Mouse (Mus musculus) liver, embryonic 14.5 days (tissue): ENCODE measurements around the gene Ldb1. TPM values are rescaled to one million over a fixed set of nuclear protein-coding genes. Genes with fewer than 3 reads are reported as not detected.

Source experiments
- ATAC-seq: fragments of 200-750 bp; cut with Nextera tagmentation; 2 replicates; pipeline ENCODE4 v1.8.0; 2017; ENCODE audit warnings: moderate number of reproducible peaks, mild to moderate bottlenecking, moderate library complexity; ENCODE audit not compliant: insufficient read depth
- DNase-seq, 3 experiments: peaks; one replicate each; pipeline ENCODE4 v3.0.0-alpha.2; 2012 to 2013; ENCODE audit warnings: low read depth in 3 of 3, low spot score in 3 of 3
- H3K27ac ChIP-seq: fragments of 300-500 bp; sonication (generic); 2 replicates; pipeline ENCODE4 v1.5.1; 2014; ENCODE audit warnings: moderate library complexity, mild to moderate bottlenecking, control low read depth, inconsistent platforms
- H3K27me3 ChIP-seq: fragments of 300-500 bp; sonication (generic); 2 replicates; pipeline ENCODE4 v1.6.1; 2014; ENCODE audit warnings: mild to moderate bottlenecking, low read length, moderate library complexity; ENCODE audit not compliant: control insufficient read depth, insufficient read depth
- H3K36me3 ChIP-seq: fragments of 300-500 bp; sonication (generic); replicated peaks from 2 replicates; pipeline ENCODE4 v1.6.1; 2014; ENCODE audit warnings: low read depth; ENCODE audit not compliant: control insufficient read depth, insufficient read depth
- H3K4me1 ChIP-seq, 2 experiments: fragments of 200-500 bp in 1 of 2; fragments of 300-500 bp in 1 of 2; sonication (generic) in 1 of 2; replicated peaks; 2 replicates each; pipeline ENCODE4 v1.6.1; 2012 to 2014; ENCODE audit warnings: antibody characterized with exemption in 1 of 2, inconsistent platforms in 1 of 2, low read length in 1 of 2; ENCODE audit not compliant: control insufficient read depth in 2 of 2, insufficient read depth in 2 of 2
- H3K4me2 ChIP-seq: fragments of 300-500 bp; sonication (generic); 2 replicates; pipeline ENCODE4 v1.6.1; 2014; ENCODE audit warnings: low read depth, mild to moderate bottlenecking, control low read depth, moderate library complexity
- H3K4me3 ChIP-seq, 2 experiments: fragments of 200-500 bp in 1 of 2; fragments of 300-500 bp in 1 of 2; sonication (generic) in 1 of 2; 2 replicates each; pipeline ENCODE4 v1.5.1; 2012 to 2014; ENCODE audit warnings: low read depth in 2 of 2, low read length in 2 of 2, mild to moderate bottlenecking in 2 of 2, control low read depth in 1 of 2, inconsistent platforms in 1 of 2, moderate library complexity in 1 of 2; ENCODE audit not compliant: insufficient read depth in 1 of 2
- H3K9ac ChIP-seq: fragments of 300-500 bp; sonication (generic); replicated peaks from 2 replicates; pipeline ENCODE4 v1.6.1; 2014; ENCODE audit warnings: mild to moderate bottlenecking, control low read depth, moderate library complexity
- H3K9me3 ChIP-seq: fragments of 300-500 bp; sonication (generic); 2 replicates; pipeline ENCODE4 v1.6.1; 2016; ENCODE audit warnings: low read length, mixed read lengths; ENCODE audit not compliant: control insufficient read depth
- CTCF ChIP-seq: IDR thresholded peaks from 2 replicates; pipeline ENCODE4 v1.5.1; 2016; ENCODE audit warnings: antibody characterized with exemption, low read depth, control low read depth
- EP300 ChIP-seq: IDR thresholded peaks from 2 replicates; pipeline ENCODE4 v1.6.1; 2016; ENCODE audit warnings: antibody characterized with exemption, low read depth
- WGBS: fragments of 180-500 bp; shearing (Covaris S2); extraction: QIAGEN DNeasy Blood & Tissue Kit; methylation state at CpG from one replicate; pipeline ENCODE4 v1.1.7; 2014; ENCODE audit not compliant: insufficient replicate concordance; 5-methylcytosine and 5-hydroxymethylcytosine counted together
- polyA plus RNA-seq, 2 experiments: library from polyadenylated mRNA; depleted of rRNA in 1 of 2; stranded (reverse) in 1 of 2; unstranded in 1 of 2; fragments of >200 nt; fragmentation: Nextera tagmentation in 1 of 2; extraction: Ambion mirVana in 1 of 2; gene quantifications; 2 replicates each; pipeline versions ENCODE4 v1.2.1 to v1.2.3; 2012 to 2014

The Ldb1 gene
- polyA plus RNA-seq, 2 experiments, result 22.8 to 129 TPM

DNA sequence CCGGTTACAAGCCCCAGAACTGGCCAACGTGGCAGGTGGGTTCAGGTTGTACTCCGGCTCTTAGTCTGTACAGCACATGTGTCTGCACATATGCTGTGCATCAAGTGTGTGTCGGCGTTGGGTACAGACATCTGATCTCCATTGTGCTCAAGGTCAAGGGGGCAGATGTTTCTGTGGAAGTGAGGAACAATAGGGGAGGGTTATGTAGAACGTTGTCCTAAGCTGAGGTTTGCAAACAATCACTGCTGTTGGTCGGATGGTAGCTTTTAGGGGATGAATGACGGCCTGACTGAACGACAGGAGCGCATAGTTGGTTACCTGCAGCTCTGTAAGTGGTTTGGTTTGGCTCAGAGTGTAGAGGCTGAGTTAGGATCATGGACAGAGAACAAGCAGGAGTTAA is 23.0 kb upstream of the Ldb1 start:
- Histone ChIP-seq H3K27ac (no peak overlapping the region), H3K9ac (no peak overlapping the region), H3K4me3 (no peak overlapping the region), H3K4me1 (no peaks in the 10 kb centered on the region; a peak in 1 of 4 replicates), H3K9me3 (no peaks in the 10 kb centered on the region), H3K27me3 (no peaks in the 10 kb centered on the region), H3K4me2 (no peak overlapping the region), H3K36me3 (peaks cover 90% of the 10 kb centered on the region)
- DNase-seq (no peak), ATAC-seq (no peak)
- no peak for TF ChIP-seq CTCF
- TF ChIP-seq EP300, result no peak
- 83% methylated on average over 10 of the region's 10 CpGs for WGBS

DNA sequence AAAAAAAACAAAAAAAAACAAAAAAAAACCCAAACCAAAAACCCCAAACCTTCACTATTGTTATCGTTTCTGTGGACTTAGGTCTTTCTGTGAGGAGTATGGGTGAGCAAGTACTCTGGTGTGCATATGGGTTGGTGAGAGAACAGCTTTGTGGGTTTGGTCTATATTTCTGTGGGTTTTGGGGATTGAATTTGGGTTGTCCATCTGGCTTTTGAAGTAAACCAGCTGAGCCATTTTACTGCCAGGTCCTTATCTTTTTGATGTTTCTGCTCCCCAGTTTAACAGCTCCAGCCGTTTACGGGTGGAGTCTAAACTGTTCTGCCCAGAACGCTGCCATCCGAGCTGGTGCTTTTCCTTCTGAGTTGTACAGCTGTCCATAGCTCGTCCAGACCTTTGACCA is 15.8 kb upstream of the Ldb1 start:
- no peaks in the 10 kb centered on the region for H3K27me3 ChIP-seq
- no peak for ATAC-seq
- DNase-seq, result no peak
- H3K4me3 ChIP-seq, result peak overlapping the region; percentile 36 to 42
- H3K36me3 ChIP-seq, result peaks cover 46% of the 10 kb centered on the region
- no peaks in the 10 kb centered on the region for H3K9me3 ChIP-seq
- TF ChIP-seq CTCF, result no peak
- TF ChIP-seq EP300, result peak; percentile 53
- H3K27ac ChIP-seq, result peak overlapping the region; percentile 80
- H3K4me2 ChIP-seq, result peak overlapping the region; percentile 60
- WGBS, result 15% methylated on average over 6 of the region's 6 CpGs
- H3K4me1 ChIP-seq, result peaks cover 32 to 33% of the 10 kb centered on the region in 2 experiments
- peak overlapping the region; percentile 66 for H3K9ac ChIP-seq

DNA sequence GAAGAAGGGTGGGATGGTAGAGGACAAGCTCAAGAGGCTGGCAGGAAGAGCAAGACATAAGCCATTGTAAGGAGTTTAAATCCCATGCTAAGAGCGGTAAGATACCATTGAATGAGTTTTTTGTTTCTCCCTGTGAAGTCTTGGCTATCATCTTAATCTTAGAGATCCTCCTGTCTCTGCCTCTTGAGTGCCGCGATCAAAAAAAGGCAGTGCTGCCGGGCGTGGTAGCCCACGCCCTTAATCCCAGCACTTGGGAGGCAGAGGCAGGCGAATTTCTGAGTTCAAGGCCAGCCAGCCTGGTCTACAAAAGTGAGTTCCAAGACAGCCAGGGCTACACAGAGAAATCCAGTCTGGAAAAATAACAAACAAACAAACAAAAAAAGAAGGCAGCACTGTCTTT is 13.5 kb upstream of the Ldb1 start:
- peak overlapping the region; percentile 77; the same call in 1 of the 2 replicates for H3K9ac ChIP-seq
- no peak for ATAC-seq
- DNase-seq, result no peak
- 66% methylated on average over 7 of the region's 7 CpGs for WGBS
- peak overlapping the region; percentile 79 for H3K27ac ChIP-seq
- peaks cover 32 to 35% of the 10 kb centered on the region in 2 experiments for H3K4me1 ChIP-seq
- peaks cover 23% of the 10 kb centered on the region for H3K36me3 ChIP-seq
- peak overlapping the region in 1 of 2 experiments; percentile 90; a peak in 2 of 4 replicates for H3K4me3 ChIP-seq
- H3K9me3 ChIP-seq, result no peaks in the 10 kb centered on the region
- no peaks in the 10 kb centered on the region for H3K27me3 ChIP-seq
- TF ChIP-seq CTCF (no peak), EP300 (no peak)
- H3K4me2 ChIP-seq, result peak overlapping the region; percentile 85

DNA sequence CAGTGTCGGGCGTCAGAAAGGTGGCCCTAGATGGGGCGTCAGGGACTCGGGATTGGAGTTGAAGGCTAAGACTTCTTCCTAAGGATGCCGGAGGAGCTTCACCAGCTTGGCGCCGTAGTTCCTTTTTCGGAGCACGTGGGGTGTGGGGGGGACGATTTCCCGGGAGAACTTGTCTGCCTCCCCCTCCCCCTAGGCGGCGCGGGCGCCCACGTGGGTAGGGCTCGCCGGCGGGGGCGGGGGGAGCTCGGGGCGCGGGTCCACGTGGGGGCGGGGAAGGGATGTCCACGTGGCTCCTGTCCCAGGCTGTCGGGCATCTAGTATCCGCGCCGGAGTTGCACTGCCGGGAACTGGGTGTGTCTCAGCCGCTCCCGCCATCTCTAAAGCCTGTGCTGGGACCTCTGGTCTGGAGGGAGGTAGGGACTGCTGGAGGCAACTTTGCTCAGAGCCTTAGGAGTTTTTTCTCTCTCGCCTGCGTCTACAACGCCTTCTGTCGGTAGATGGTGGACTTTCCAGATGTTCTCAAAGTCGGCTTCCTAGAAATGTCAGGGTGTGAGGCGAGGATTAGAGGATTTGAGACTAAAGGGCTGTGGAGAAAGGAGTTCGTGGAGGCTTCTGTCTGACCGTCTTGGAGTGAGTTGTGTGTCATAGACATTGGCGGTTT is 12.1 kb upstream of the Ldb1 start:
- DNase-seq (peak; percentile 57 to 65 (median 61)), ATAC-seq (peak; percentile 63)
- TF ChIP-seq CTCF (peak; percentile 25; the same call in 1 of the 2 replicates), EP300 (no peak)
- under 1% methylated on average over 30 of the region's 42 CpGs for WGBS
- H3K27me3 ChIP-seq, result no peaks in the 10 kb centered on the region
- H3K27ac ChIP-seq, result peak overlapping the region; percentile 79
- peaks cover 32 to 35% of the 10 kb centered on the region in 2 experiments for H3K4me1 ChIP-seq
- H3K9ac ChIP-seq, result peak overlapping the region; percentile 77
- peaks cover 9% of the 10 kb centered on the region for H3K36me3 ChIP-seq
- peak overlapping the region; percentile 90 to 96 for H3K4me3 ChIP-seq
- H3K4me2 ChIP-seq, result peak overlapping the region; percentile 85
- no peaks in the 10 kb centered on the region for H3K9me3 ChIP-seq

DNA sequence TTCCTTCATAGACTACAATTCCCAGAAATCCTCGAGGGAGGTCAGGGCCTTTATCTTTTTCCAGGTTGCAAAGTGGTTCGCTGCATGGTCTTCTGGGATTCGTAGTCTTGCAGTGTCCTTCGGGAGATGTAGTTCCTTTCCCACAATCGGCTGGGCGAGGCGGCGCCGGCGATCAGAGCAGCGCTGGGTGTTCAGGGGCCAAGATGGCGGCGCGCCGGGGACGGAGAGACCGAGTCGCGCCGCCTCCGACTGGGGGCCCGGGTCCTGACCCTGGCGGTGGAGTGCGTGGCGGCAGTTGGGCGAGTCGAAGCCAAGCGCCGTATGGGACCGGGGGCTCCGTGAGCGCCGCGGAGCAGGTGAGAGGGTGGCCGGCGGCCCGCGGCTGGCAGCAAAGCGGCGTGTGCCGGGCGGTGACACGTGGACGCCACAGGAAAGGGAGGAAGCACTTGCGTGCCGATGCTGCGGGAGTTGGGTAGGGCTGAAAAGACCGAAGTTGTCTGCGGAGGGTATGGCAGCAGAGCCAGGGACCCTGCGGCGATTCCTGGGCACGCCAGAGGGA is 11.5 kb upstream of the Ldb1 start:
- Histone ChIP-seq H3K4me2 (peak overlapping the region; percentile 85), H3K27ac (peak overlapping the region; percentile 79), H3K9me3 (no peaks in the 10 kb centered on the region), H3K36me3 (peaks cover 4% of the 10 kb centered on the region), H3K4me3 (peak overlapping the region; percentile 90 to 96), H3K9ac (peak overlapping the region; percentile 77), H3K4me1 (peaks cover 32 to 35% of the 10 kb centered on the region in 2 experiments), H3K27me3 (no peaks in the 10 kb centered on the region)
- WGBS, result under 1% methylated on average over 52 of the region's 52 CpGs
- DNase-seq (peak; percentile 90 to 95 (median 94)), ATAC-seq (peak; percentile 90)
- TF ChIP-seq EP300, result no peak
- 0 out of 2 replicates have a peak, but pooled peaks have one; percentile 1 for TF ChIP-seq CTCF
